Comparison of ENCODE assay signal across 25 mouse cellular contexts in the genomic region with DNA sequence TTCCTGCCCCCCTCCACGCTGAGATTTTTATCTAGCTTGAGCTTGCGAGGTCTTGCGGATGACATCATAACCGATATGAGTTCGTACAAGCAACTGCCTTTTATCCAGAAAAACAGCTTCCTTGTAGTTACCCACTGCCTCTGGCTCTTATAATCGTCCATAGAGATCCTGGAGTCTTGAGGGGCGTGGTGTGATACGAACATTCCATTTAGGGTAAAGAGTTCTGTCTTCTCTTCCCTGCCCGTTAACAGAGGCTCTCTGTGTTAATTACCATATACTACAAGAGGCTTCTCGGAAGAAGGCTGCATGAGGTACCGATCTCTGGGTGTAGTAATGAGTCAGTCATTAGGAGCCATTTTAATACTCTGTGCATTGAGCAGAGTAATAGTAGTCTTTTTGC. TPM values are rescaled to one million over a fixed set of nuclear protein-coding genes. Genes with fewer than 3 reads are reported as not detected.
"Had no signal": no experiment of that assay in that cellular context is flagged by ENCODE, and none has a peak within 500 bp of the region (broad histone marks: within the 10 kb centered on the region; RNA-seq: fewer than 3 reads in every experiment).

No protein-coding gene starts in this region.

- H3K4me2 ChIP-seq: limb, embryonic 13.5 days; liver, embryonic 13.5 days; midbrain, embryonic 13.5 days; neural tube, embryonic 13.5 days; stomach, embryonic 15.5 days had no signal

- ATAC-seq: intestine, embryonic 16.5 days; lung, postnatal 0 days; midbrain, embryonic 13.5 days; midbrain, embryonic 16.5 days had no signal

- H3K27ac ChIP-seq: limb, embryonic 13.5 days; liver, embryonic 13.5 days; midbrain, embryonic 10.5 days; midbrain, embryonic 13.5 days; neural tube, embryonic 13.5 days; stomach, embryonic 15.5 days had no signal

- DNase-seq: kidney, adult 18-20 months; kidney, adult 9 months; kidney, postnatal 14 days; kidney, postnatal 4 days; left cerebral cortex, postnatal 4 days; liver, embryonic 13.5 days; lung, adult 2 months; lung, postnatal 36 days; retina, postnatal 1 day; right cerebral cortex, postnatal 25 days; spleen, adult 18-20 months; thymus, postnatal 25 days had no signal

- H3K9ac ChIP-seq: limb, embryonic 13.5 days; liver, embryonic 13.5 days; midbrain, embryonic 13.5 days; neural tube, embryonic 13.5 days; stomach, embryonic 15.5 days had no signal

- H3K4me3 ChIP-seq: limb, embryonic 13.5 days; liver, embryonic 13.5 days; megakaryocyte, embryonic 14.5 days; midbrain, embryonic 10.5 days; midbrain, embryonic 13.5 days; myocyte; neural tube, embryonic 13.5 days; stomach, embryonic 15.5 days had no signal

- H3K27me3 ChIP-seq: liver, embryonic 13.5 days; megakaryocyte, embryonic 14.5 days; neural tube, embryonic 13.5 days; stomach, embryonic 15.5 days had no signal

- H3K4me1 ChIP-seq: liver, embryonic 13.5 days; megakaryocyte, embryonic 14.5 days had no signal

- H3K36me3 ChIP-seq: limb, embryonic 13.5 days; liver, embryonic 13.5 days; midbrain, embryonic 10.5 days; midbrain, embryonic 13.5 days; neural tube, embryonic 13.5 days; stomach, embryonic 15.5 days had no signal

- H3K9me3 ChIP-seq: limb, embryonic 13.5 days; midbrain, embryonic 10.5 days; midbrain, embryonic 13.5 days; neural tube, embryonic 13.5 days; stomach, embryonic 15.5 days had no signal

RNA-seq across cellular contexts. Expression of a gene that starts 1.6 kb away (rescaled TPM):
- polyA plus RNA-seq: intestine, embryonic 16.5 days; limb, embryonic 13.5 days; liver, adult 2 months; liver, embryonic 13.5 days; liver, embryonic 16.5 days; lung, adult 2 months; lung, postnatal 0 days; midbrain, embryonic 10.5 days; myocyte; stomach, embryonic 15.5 days; thymus, postnatal 0 days had no signal
